Mouse (Mus musculus) liver, embryonic 14.5 days (tissue): ENCODE results near the gene Hoxb8. TPM values are rescaled to one million over a fixed set of nuclear protein-coding genes. Genes with fewer than 3 reads are reported as not detected.

Experiments used
- ATAC-seq: fragments of 200-750 bp; cut with Nextera tagmentation; 2 replicates; pipeline ENCODE4 v1.8.0; 2017; ENCODE audit warnings: moderate number of reproducible peaks, mild to moderate bottlenecking, moderate library complexity; ENCODE audit not compliant: insufficient read depth
- DNase-seq, 3 experiments: peaks; one replicate each; pipeline ENCODE4 v3.0.0-alpha.2; 2012 to 2013; ENCODE audit warnings: low read depth in 3 of 3, low spot score in 3 of 3
- H3K27ac ChIP-seq: fragments of 300-500 bp; sonication (generic); 2 replicates; pipeline ENCODE4 v1.5.1; 2014; ENCODE audit warnings: moderate library complexity, mild to moderate bottlenecking, control low read depth, inconsistent platforms
- H3K27me3 ChIP-seq: fragments of 300-500 bp; sonication (generic); 2 replicates; pipeline ENCODE4 v1.6.1; 2014; ENCODE audit warnings: mild to moderate bottlenecking, low read length, moderate library complexity; ENCODE audit not compliant: control insufficient read depth, insufficient read depth
- H3K36me3 ChIP-seq: fragments of 300-500 bp; sonication (generic); replicated peaks from 2 replicates; pipeline ENCODE4 v1.6.1; 2014; ENCODE audit warnings: low read depth; ENCODE audit not compliant: control insufficient read depth, insufficient read depth
- H3K4me1 ChIP-seq, 2 experiments: fragments of 200-500 bp in 1 of 2; fragments of 300-500 bp in 1 of 2; sonication (generic) in 1 of 2; replicated peaks; 2 replicates each; pipeline ENCODE4 v1.6.1; 2012 to 2014; ENCODE audit warnings: antibody characterized with exemption in 1 of 2, inconsistent platforms in 1 of 2, low read length in 1 of 2; ENCODE audit not compliant: control insufficient read depth in 2 of 2, insufficient read depth in 2 of 2
- H3K4me2 ChIP-seq: fragments of 300-500 bp; sonication (generic); 2 replicates; pipeline ENCODE4 v1.6.1; 2014; ENCODE audit warnings: low read depth, mild to moderate bottlenecking, control low read depth, moderate library complexity
- H3K4me3 ChIP-seq, 2 experiments: fragments of 200-500 bp in 1 of 2; fragments of 300-500 bp in 1 of 2; sonication (generic) in 1 of 2; 2 replicates each; pipeline ENCODE4 v1.5.1; 2012 to 2014; ENCODE audit warnings: low read depth in 2 of 2, low read length in 2 of 2, mild to moderate bottlenecking in 2 of 2, control low read depth in 1 of 2, inconsistent platforms in 1 of 2, moderate library complexity in 1 of 2; ENCODE audit not compliant: insufficient read depth in 1 of 2
- H3K9ac ChIP-seq: fragments of 300-500 bp; sonication (generic); replicated peaks from 2 replicates; pipeline ENCODE4 v1.6.1; 2014; ENCODE audit warnings: mild to moderate bottlenecking, control low read depth, moderate library complexity
- H3K9me3 ChIP-seq: fragments of 300-500 bp; sonication (generic); 2 replicates; pipeline ENCODE4 v1.6.1; 2016; ENCODE audit warnings: low read length, mixed read lengths; ENCODE audit not compliant: control insufficient read depth
- CTCF ChIP-seq: IDR thresholded peaks from 2 replicates; pipeline ENCODE4 v1.5.1; 2016; ENCODE audit warnings: antibody characterized with exemption, low read depth, control low read depth
- EP300 ChIP-seq: IDR thresholded peaks from 2 replicates; pipeline ENCODE4 v1.6.1; 2016; ENCODE audit warnings: antibody characterized with exemption, low read depth
- WGBS: fragments of 180-500 bp; shearing (Covaris S2); extraction: QIAGEN DNeasy Blood & Tissue Kit; methylation state at CpG from one replicate; pipeline ENCODE4 v1.1.7; 2014; ENCODE audit not compliant: insufficient replicate concordance; 5-methylcytosine and 5-hydroxymethylcytosine counted together
- polyA plus RNA-seq, 2 experiments: library from polyadenylated mRNA; depleted of rRNA in 1 of 2; stranded (reverse) in 1 of 2; unstranded in 1 of 2; fragments of >200 nt; fragmentation: Nextera tagmentation in 1 of 2; extraction: Ambion mirVana in 1 of 2; gene quantifications; 2 replicates each; pipeline versions ENCODE4 v1.2.1 to v1.2.3; 2012 to 2014

The Hoxb8 gene
- polyA plus RNA-seq, 2 experiments, result 0.03 TPM; not detected in 1

- no peak overlapping the region for H3K9ac ChIP-seq
- peak; percentile 66 for TF ChIP-seq CTCF
- no peak for TF ChIP-seq EP300
- peak in 1 of 3 experiments; percentile 16 for DNase-seq
- H3K27ac ChIP-seq, result no peak overlapping the region
- no peaks in the 10 kb centered on the region for H3K4me1 ChIP-seq
- peak overlapping the region in 1 of 2 experiments; percentile 26; a peak in 3 of 4 replicates for H3K4me3 ChIP-seq
- ATAC-seq, result no peak
- 3% methylated on average over 31 of the region's 31 CpGs for WGBS
- H3K4me2 ChIP-seq, result peak overlapping the region; percentile 37
- no peaks in the 10 kb centered on the region for H3K9me3 ChIP-seq
- H3K36me3 ChIP-seq, result no peaks in the 10 kb centered on the region
- H3K27me3 ChIP-seq, result peaks cover 95% of the 10 kb centered on the region
Measured at GRCm38 (mm10) chr11:96311520-96312417, 30.1 kb downstream of the Hoxb8 start.

GRCm38 (mm10) chr11:96313134-96313533, 31.4 kb downstream of the Hoxb8 start:
- H3K9ac ChIP-seq, result no peak overlapping the region
- WGBS, result 30% methylated on average over 2 of the region's 2 CpGs
- H3K27me3 ChIP-seq, result peaks cover 98% of the 10 kb centered on the region

GRCm38 (mm10) chr11:96313806-96314428, 32.2 kb downstream of the Hoxb8 start:
- DNase-seq (no peak), ATAC-seq (no peak)
- no peaks in the 10 kb centered on the region for H3K36me3 ChIP-seq
- TF ChIP-seq EP300, result no peak
- TF ChIP-seq CTCF, result no peak
- no peaks in the 10 kb centered on the region for H3K4me1 ChIP-seq
- no peak overlapping the region for H3K4me2 ChIP-seq
- no peak overlapping the region for H3K27ac ChIP-seq
- H3K9me3 ChIP-seq, result no peaks in the 10 kb centered on the region
- H3K4me3 ChIP-seq, result no peak overlapping the region
- H3K27me3 ChIP-seq, result peaks cover 100% of the 10 kb centered on the region
- 19% methylated on average over 12 of the region's 12 CpGs for WGBS
- H3K9ac ChIP-seq, result no peak overlapping the region

More at GRCm38 (mm10) chr11:96313134-96313533, 31.4 kb downstream of the Hoxb8 start:
- Histone ChIP-seq H3K9me3 (no peaks in the 10 kb centered on the region), H3K4me3 (no peak overlapping the region), H3K4me2 (no peak overlapping the region), H3K4me1 (no peaks in the 10 kb centered on the region), H3K27ac (no peak overlapping the region), H3K36me3 (no peaks in the 10 kb centered on the region)
- TF ChIP-seq EP300, result no peak
- no peak for TF ChIP-seq CTCF
- no peak for DNase-seq
- ATAC-seq, result no peak

- no peak overlapping the region for H3K27ac ChIP-seq
- DNase-seq, result no peak
- no peaks in the 10 kb centered on the region for H3K36me3 ChIP-seq
- 3% methylated on average over 34 of the region's 34 CpGs for WGBS
- H3K27me3 ChIP-seq, result peaks cover 100% of the 10 kb centered on the region
- no peak for ATAC-seq
- peak overlapping the region in 1 of 2 experiments; percentile 26; a peak in 2 of 4 replicates for H3K4me3 ChIP-seq
- H3K9ac ChIP-seq, result no peak overlapping the region
- TF ChIP-seq EP300, result no peak
- no peak for TF ChIP-seq CTCF
- H3K4me2 ChIP-seq, result no peak overlapping the region
- no peaks in the 10 kb centered on the region for H3K9me3 ChIP-seq
- H3K4me1 ChIP-seq, result no peaks in the 10 kb centered on the region
Measured at GRCm38 (mm10) chr11:96314671-96315343, 33.1 kb downstream of the Hoxb8 start.

- Histone ChIP-seq H3K27me3 (peaks cover 100% of the 10 kb centered on the region), H3K4me3 (no peak overlapping the region), H3K9me3 (no peaks in the 10 kb centered on the region), H3K4me2 (no peak overlapping the region), H3K36me3 (no peaks in the 10 kb centered on the region), H3K4me1 (no peaks in the 10 kb centered on the region), H3K27ac (no peak overlapping the region), H3K9ac (no peak overlapping the region)
- WGBS, result 28% methylated on average over 5 of the region's 5 CpGs
- ATAC-seq (no peak), DNase-seq (no peak)
- no peak for TF ChIP-seq CTCF
- no peak for TF ChIP-seq EP300
Measured at GRCm38 (mm10) chr11:96315344-96315681, 33.6 kb downstream of the Hoxb8 start.
